Mouse (Mus musculus) lung, adult 2 months (tissue): ENCODE results near the gene Mrpl12. TPM values are rescaled to one million over a fixed set of nuclear protein-coding genes. Genes with fewer than 3 reads are reported as not detected.
"Not testable (repeated sequence)": the region's sequence is repeated elsewhere in the genome, so short reads cannot be mapped to it uniquely, and the experiment has no call there.

Experiments used
- DNase-seq: peaks from one replicate; pipeline ENCODE4 v3.0.0; 2022
- H3K4me1 ChIP-seq: fragments of 200-500 bp; 2 replicates; pipeline ENCODE4 v1.6.1; 2011; ENCODE audit warnings: low read length; ENCODE audit not compliant: control insufficient read depth, insufficient read depth
- H3K4me3 ChIP-seq: fragments of 200-500 bp; replicated peaks from 2 replicates; pipeline ENCODE3; 2011; ENCODE audit warnings: low read depth, mild to moderate bottlenecking, control low read depth, low read length; ENCODE audit errors: extremely low read depth
- CTCF ChIP-seq: fragments of 200-500 bp; IDR thresholded peaks from 2 replicates; pipeline ENCODE4 v1.5.1; 2011; ENCODE audit warnings: mild to moderate bottlenecking, low read length, control low read depth; ENCODE audit not compliant: insufficient read depth
- POLR2A ChIP-seq: fragments of 200-500 bp; IDR thresholded peaks from 2 replicates; pipeline ENCODE4 v1.6.1; 2011; ENCODE audit warnings: low read depth, mild to moderate bottlenecking, control low read depth, low read length, borderline replicate concordance; ENCODE audit errors: extremely low read depth
- WGBS: fragments of 180-500 bp; shearing (Covaris S2); methylation state at CpG from one replicate; pipeline ENCODE4 v1.1.7; 2018; 5-methylcytosine and 5-hydroxymethylcytosine counted together
- polyA plus RNA-seq: library from polyadenylated mRNA; depleted of rRNA; stranded (reverse); fragments of >200 nt; gene quantifications from 2 replicates; pipeline ENCODE4 v1.2.3, GENCODE M21; 2012

Gene Mrpl12
- polyA plus RNA-seq, 1 experiment: 48.0 TPM

GRCm38 (mm10) chr11:120512790-120513453, 28.5 kb downstream of the Mrpl12 start:
- no peak for DNase-seq
- H3K4me1 ChIP-seq: peaks cover 4% of the 10 kb centered on the region
- TF ChIP-seq CTCF (no peak), POLR2A (no peak)
- H3K4me3 ChIP-seq: no peak overlapping the region
- 39% methylated on average over 6 of the region's 6 CpGs for WGBS

- 80% methylated on average over 2 of the region's 2 CpGs for WGBS
- H3K4me3 ChIP-seq, H3K4me1 ChIP-seq, DNase-seq: not testable (repeated sequence)
These were observed 29.8 kb downstream of the Mrpl12 start for GRCm38 (mm10) chr11:120514262-120514661.

- peaks cover 4% of the 10 kb centered on the region for H3K4me1 ChIP-seq
- WGBS: 19% methylated on average over 17 of the region's 17 CpGs
- DNase-seq: peak; percentile 94
- no peak overlapping the region for H3K4me3 ChIP-seq
- TF ChIP-seq CTCF (peak; percentile 91), POLR2A (0 out of 2 replicates have a peak, but pooled peaks have one; percentile 14)
These were observed 31.2 kb downstream of the Mrpl12 start for GRCm38 (mm10) chr11:120515611-120516010.

DNA sequence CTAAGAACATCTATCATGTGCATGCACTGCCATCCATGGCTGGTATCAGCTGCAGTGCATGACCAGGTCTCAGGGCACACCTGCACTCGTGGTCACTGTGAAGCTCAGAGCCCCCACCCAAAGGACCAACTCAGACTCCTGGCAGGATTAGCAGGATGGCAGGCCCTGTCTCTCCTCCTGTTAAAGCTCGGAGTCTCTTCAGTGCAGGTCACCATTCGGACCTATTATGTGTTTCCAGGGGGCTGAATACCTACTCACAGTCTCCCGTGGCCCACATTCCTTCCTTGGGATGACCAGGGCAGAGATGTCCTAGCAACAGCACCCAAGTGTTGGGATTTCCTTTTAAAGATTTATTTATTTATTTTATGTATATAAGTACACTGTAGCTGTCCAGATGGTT, 32.7 kb downstream of the Mrpl12 start:
- DNase-seq: no peak
- WGBS: 83% methylated on average over 4 of the region's 4 CpGs
- TF ChIP-seq CTCF (no peak), POLR2A (no peak)
- Histone ChIP-seq H3K4me1 (peaks cover 4% of the 10 kb centered on the region), H3K4me3 (no peak overlapping the region)

- no peak for DNase-seq
- 22% methylated on average over 6 of the region's 6 CpGs for WGBS
- Histone ChIP-seq H3K4me1 (peaks cover 4% of the 10 kb centered on the region), H3K4me3 (no peak overlapping the region)
- TF ChIP-seq POLR2A (no peak), CTCF (no peak)
These were observed 33.6 kb downstream of the Mrpl12 start for GRCm38 (mm10) chr11:120518027-120518426.

GRCm38 (mm10) chr11:120518558-120518957, 34.1 kb downstream of the Mrpl12 start:
- WGBS: 40% methylated on average over 6 of the region's 6 CpGs
- DNase-seq: no peak
- TF ChIP-seq CTCF: no peak
- no peak for TF ChIP-seq POLR2A
- peaks cover 4% of the 10 kb centered on the region for H3K4me1 ChIP-seq
- no peak overlapping the region for H3K4me3 ChIP-seq

GRCm38 (mm10) chr11:120519738-120520137, 35.3 kb downstream of the Mrpl12 start:
- DNase-seq: peak; percentile 43
- H3K4me3 ChIP-seq: peak overlapping the region; percentile 1
- peaks cover 4% of the 10 kb centered on the region for H3K4me1 ChIP-seq
- WGBS: 24% methylated on average over 9 of the region's 9 CpGs
- TF ChIP-seq CTCF (no peak), POLR2A (peak; percentile 49; the same call in 1 of the 2 replicates)

GRCm38 (mm10) chr11:120520498-120520897, 36.1 kb downstream of the Mrpl12 start:
- TF ChIP-seq CTCF (no peak), POLR2A (no peak)
- no peak for DNase-seq
- WGBS: 76% methylated on average over 9 of the region's 9 CpGs
- H3K4me3 ChIP-seq: no peak overlapping the region
- H3K4me1 ChIP-seq: peaks cover 4% of the 10 kb centered on the region

- DNase-seq: no peak
- 73% methylated on average over 5 of the region's 5 CpGs for WGBS
- H3K4me3 ChIP-seq: no peak overlapping the region
- no peak for TF ChIP-seq CTCF
- TF ChIP-seq POLR2A: no peak
- H3K4me1 ChIP-seq: peaks cover 4% of the 10 kb centered on the region; the same call in 1 of the 2 replicates
These were observed 36.6 kb downstream of the Mrpl12 start for GRCm38 (mm10) chr11:120520967-120521540.

- no peak for DNase-seq
- H3K4me3 ChIP-seq: no peak overlapping the region
- peaks cover 4% of the 10 kb centered on the region; the same call in 1 of the 2 replicates for H3K4me1 ChIP-seq
- 80% methylated on average over 8 of the region's 8 CpGs for WGBS
- TF ChIP-seq CTCF: no peak
- TF ChIP-seq POLR2A: no peak
These were observed 38.2 kb downstream of the Mrpl12 start for GRCm38 (mm10) chr11:120522581-120522980.
